Mouse (Mus musculus): Measurements from ENCODE around the gene Gm9602. TPM values are rescaled to one million over a fixed set of nuclear protein-coding genes. Genes with fewer than 3 reads are reported as not detected.
"Not testable (repeated sequence)": the region's sequence is repeated elsewhere in the genome, so short reads cannot be mapped to it uniquely, and the experiment has no call there.

Gm9602 gene
- not detected in 2 replicates for polyA plus RNA-seq (2014; fragmentation: Nextera tagmentation; extraction: Ambion mirVana)

GRCm38 (mm10) chr14:4776037-4776436, at the start of gene Gm9602:
TSS of gene Gm9602 (plus strand) at chr14:4776337.
- not testable (repeated sequence) for H3K4me2 ChIP-seq (replicated peaks); H3K4me3 ChIP-seq (replicated peaks; ENCODE audit: low read length); H3K4me1 ChIP-seq (replicated peaks; ENCODE audit: control insufficient read depth, insufficient read depth, low read length); DNase-seq (ENCODE audit: low spot score); H3K36me3 ChIP-seq (replicated peaks; ENCODE audit: control insufficient read depth, insufficient read depth); H3K27ac ChIP-seq; H3K9ac ChIP-seq; H3K9me3 ChIP-seq (ENCODE audit: control insufficient read depth, low read length); ATAC-seq (ENCODE audit: low FRiP score); H3K27me3 ChIP-seq (ENCODE audit: control insufficient read depth, insufficient read depth, low read length)
- WGBS, result 40% methylated on average over 1 of the region's 2 CpGs

- WGBS, result 86% methylated on average over 6 of the region's 6 CpGs
- DNase-seq (ENCODE audit: low spot score); H3K4me1 ChIP-seq (replicated peaks; ENCODE audit: control insufficient read depth, insufficient read depth, low read length); H3K4me3 ChIP-seq (replicated peaks; ENCODE audit: low read length); H3K36me3 ChIP-seq (replicated peaks; ENCODE audit: control insufficient read depth, insufficient read depth); H3K4me2 ChIP-seq (replicated peaks); H3K9ac ChIP-seq; ATAC-seq (ENCODE audit: low FRiP score); H3K9me3 ChIP-seq (ENCODE audit: control insufficient read depth, low read length); H3K27me3 ChIP-seq (ENCODE audit: control insufficient read depth, insufficient read depth, low read length); H3K27ac ChIP-seq: not testable (repeated sequence)
Measured at GRCm38 (mm10) chr14:4806421-4806820, 30.3 kb downstream of the Gm9602 start.

- ATAC-seq (ENCODE audit: low FRiP score); H3K4me1 ChIP-seq (replicated peaks; ENCODE audit: control insufficient read depth, insufficient read depth, low read length); H3K4me3 ChIP-seq (replicated peaks; ENCODE audit: low read length); H3K4me2 ChIP-seq (replicated peaks); DNase-seq (ENCODE audit: low spot score); H3K27me3 ChIP-seq (ENCODE audit: control insufficient read depth, insufficient read depth, low read length); H3K27ac ChIP-seq; H3K9ac ChIP-seq; H3K9me3 ChIP-seq (ENCODE audit: control insufficient read depth, low read length); H3K36me3 ChIP-seq (replicated peaks; ENCODE audit: control insufficient read depth, insufficient read depth): not testable (repeated sequence)
- WGBS, result 79% methylated on average over 4 of the region's 7 CpGs
Measured at GRCm38 (mm10) chr14:4821950-4822349, 45.8 kb downstream of the Gm9602 start.

Other genes with a start within 250 kb of the Gm9602 start
- not detected in 2 replicates for gene Gm3047, start 220.9 kb upstream of the Gm9602 start, polyA plus RNA-seq (2014; fragmentation: Nextera tagmentation; extraction: Ambion mirVana)
- gene Gm8159, start 144.0 kb upstream of the Gm9602 start, polyA plus RNA-seq (2014; fragmentation: Nextera tagmentation; extraction: Ambion mirVana), result not detected in 2 replicates
- gene Gm3239, start 112.1 kb upstream of the Gm9602 start, polyA plus RNA-seq (2014; fragmentation: Nextera tagmentation; extraction: Ambion mirVana), result 1.2 and 1.9 TPM in 2 replicates
- gene Gm7876, start 67.1 kb upstream of the Gm9602 start, polyA plus RNA-seq (2014; fragmentation: Nextera tagmentation; extraction: Ambion mirVana), result not detected in 2 replicates
- 4.3 and 4.9 TPM in 2 replicates for gene Gm3252, start 49.6 kb upstream of the Gm9602 start, polyA plus RNA-seq (2014; fragmentation: Nextera tagmentation; extraction: Ambion mirVana)
- gene Gm3269, start 61.8 kb downstream of the Gm9602 start, polyA plus RNA-seq (2014; fragmentation: Nextera tagmentation; extraction: Ambion mirVana), result not detected in 2 replicates
- 3.5 and 5.5 TPM in 2 replicates for gene Gm3264, start 79.2 kb downstream of the Gm9602 start, polyA plus RNA-seq (2014; fragmentation: Nextera tagmentation; extraction: Ambion mirVana)
- gene Gm3278, start 116.1 kb downstream of the Gm9602 start, polyA plus RNA-seq (2014; fragmentation: Nextera tagmentation; extraction: Ambion mirVana), result not detected in 2 replicates
- not detected in 2 replicates for gene Gm8297, start 207.6 kb downstream of the Gm9602 start, polyA plus RNA-seq (2014; fragmentation: Nextera tagmentation; extraction: Ambion mirVana)
- gene Gm3298, start 239.6 kb downstream of the Gm9602 start, polyA plus RNA-seq (2014; fragmentation: Nextera tagmentation; extraction: Ambion mirVana), result not detected in 2 replicates